Mouse (Mus musculus) forebrain, embryonic 12.5 days (tissue): Measurements from ENCODE around the gene 1700061G19Rik. TPM values are rescaled to one million over a fixed set of nuclear protein-coding genes. Genes with fewer than 3 reads are reported as not detected.

Experiments
- ATAC-seq: fragments of 200-750 bp; cut with Nextera tagmentation; 2 replicates; pipeline ENCODE4 v1.8.0; 2017; ENCODE audit warnings: moderate TSS enrichment; ENCODE audit not compliant: low FRiP score
- H3K27ac ChIP-seq: fragments of 300-500 bp; sonication (generic); 2 replicates; pipeline ENCODE4 v1.5.1; 2016; ENCODE audit warnings: mild to moderate bottlenecking
- H3K27me3 ChIP-seq: fragments of 300-500 bp; sonication (generic); 2 replicates; pipeline ENCODE4 v1.6.1; 2016; ENCODE audit warnings: mild to moderate bottlenecking
- H3K36me3 ChIP-seq: fragments of 300-500 bp; sonication (generic); replicated peaks from 2 replicates; pipeline ENCODE4 v1.6.1; 2016; ENCODE audit warnings: mild to moderate bottlenecking
- H3K4me1 ChIP-seq: fragments of 300-500 bp; sonication (generic); 2 replicates; pipeline ENCODE4 v1.6.1; 2016
- H3K4me2 ChIP-seq: fragments of 300-500 bp; sonication (generic); 2 replicates; pipeline ENCODE4 v1.6.1; 2016; ENCODE audit warnings: mild to moderate bottlenecking, moderate library complexity
- H3K4me3 ChIP-seq: fragments of 300-500 bp; sonication (generic); replicated peaks from 2 replicates; pipeline ENCODE4 v1.5.1; 2016; ENCODE audit warnings: mild to moderate bottlenecking
- H3K9ac ChIP-seq: fragments of 300-500 bp; sonication (generic); 2 replicates; pipeline ENCODE4 v1.6.1; 2016; ENCODE audit warnings: mild to moderate bottlenecking
- H3K9me3 ChIP-seq: fragments of 300-500 bp; sonication (generic); 2 replicates; pipeline ENCODE4 v1.6.1; 2016
- WGBS: fragments of 180-500 bp; shearing (Covaris S2); methylation state at CpG from one replicate; pipeline ENCODE4 v1.1.7; 2016; 5-methylcytosine and 5-hydroxymethylcytosine counted together
- polyA plus RNA-seq: library from polyadenylated mRNA; unstranded; fragments of >200 nt; fragmentation: Nextera tagmentation; extraction: Ambion mirVana; gene quantifications from 2 replicates; pipeline ENCODE4 v1.2.1, GENCODE M21; 2016

The 1700061G19Rik gene
- polyA plus RNA-seq, 1 experiment from 2014 or later = 0.50 TPM

- H3K4me2 ChIP-seq = no peak overlapping the region
- H3K9ac ChIP-seq = no peak overlapping the region
- no peak for ATAC-seq
These were observed 1.2 kb downstream of the 1700061G19Rik start for GRCm38 (mm10) chr17:56876465-56876864.

GRCm38 (mm10) chr17:56876981-56877380 is 1.7 kb downstream of the 1700061G19Rik start:
- 75% methylated on average over 8 of the region's 8 CpGs for WGBS
- no peak overlapping the region for H3K9ac ChIP-seq
- no peak overlapping the region for H3K4me2 ChIP-seq
- no peak overlapping the region for H3K27ac ChIP-seq
- no peaks in the 10 kb centered on the region for H3K36me3 ChIP-seq
- ATAC-seq = no peak
- no peaks in the 10 kb centered on the region for H3K9me3 ChIP-seq
- H3K27me3 ChIP-seq = no peaks in the 10 kb centered on the region
- H3K4me1 ChIP-seq = no peaks in the 10 kb centered on the region
- H3K4me3 ChIP-seq = no peak overlapping the region

More at GRCm38 (mm10) chr17:56876465-56876864, 1.2 kb downstream of the 1700061G19Rik start:
- Histone ChIP-seq H3K27me3 (no peaks in the 10 kb centered on the region), H3K36me3 (no peaks in the 10 kb centered on the region), H3K4me3 (no peak overlapping the region), H3K27ac (no peak overlapping the region), H3K4me1 (no peaks in the 10 kb centered on the region), H3K9me3 (no peaks in the 10 kb centered on the region)
- 85% methylated on average over 3 of the region's 3 CpGs for WGBS

DNA sequence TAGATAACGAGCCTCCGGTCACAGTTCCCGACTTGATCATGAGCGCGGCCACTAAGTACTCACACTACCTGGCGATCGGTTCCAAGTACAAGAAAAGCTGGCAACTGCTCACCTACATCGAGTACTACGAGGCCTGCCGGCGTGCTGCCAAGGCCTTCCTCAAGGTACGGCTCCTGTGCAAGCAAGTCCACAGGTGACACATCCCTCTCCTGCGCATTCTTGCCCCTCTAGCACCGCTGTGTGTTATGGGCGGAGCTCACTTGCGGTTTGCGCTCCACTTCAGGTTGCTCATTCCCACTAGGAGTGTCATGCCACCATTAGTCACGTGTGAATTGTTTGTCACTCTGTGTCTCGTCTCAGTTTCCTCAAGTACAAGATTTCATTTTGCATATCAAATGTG is 2.1 kb downstream of the 1700061G19Rik start:
- Histone ChIP-seq H3K9ac (no peak overlapping the region), H3K27ac (no peak overlapping the region), H3K9me3 (no peaks in the 10 kb centered on the region), H3K27me3 (no peaks in the 10 kb centered on the region), H3K4me1 (no peaks in the 10 kb centered on the region), H3K36me3 (no peaks in the 10 kb centered on the region), H3K4me3 (no peak overlapping the region), H3K4me2 (no peak overlapping the region)
- 92% methylated on average over 19 of the region's 19 CpGs for WGBS
- ATAC-seq = no peak

DNA sequence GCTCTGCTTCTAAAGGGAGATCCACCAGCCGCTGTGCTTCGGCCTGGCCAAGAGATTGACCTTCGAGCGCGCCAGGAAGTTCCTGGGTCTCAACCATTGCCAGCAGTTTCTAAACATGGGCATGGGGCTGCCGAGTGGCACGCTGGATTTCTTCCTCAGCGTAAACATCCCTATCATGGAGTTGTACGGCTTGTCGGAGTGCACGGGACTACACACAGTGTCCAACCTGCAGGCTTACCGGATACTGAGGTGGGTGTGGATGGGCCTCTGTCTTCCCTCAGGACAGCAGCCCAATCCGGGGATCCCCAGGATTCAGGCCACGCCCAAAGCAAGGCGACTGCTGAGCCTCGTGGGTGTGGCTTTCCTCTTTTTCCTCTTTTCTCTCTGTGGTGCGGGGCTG is 8.3 kb downstream of the 1700061G19Rik start:
- peaks cover under 1% of the 10 kb centered on the region; the same call in 1 of the 2 replicates for H3K36me3 ChIP-seq
- no peak overlapping the region for H3K4me2 ChIP-seq
- 58% methylated on average over 17 of the region's 17 CpGs for WGBS
- no peak overlapping the region for H3K9ac ChIP-seq
- ATAC-seq = no peak
- H3K4me3 ChIP-seq = no peak overlapping the region
- no peaks in the 10 kb centered on the region for H3K4me1 ChIP-seq
- no peak overlapping the region for H3K27ac ChIP-seq
- no peaks in the 10 kb centered on the region for H3K27me3 ChIP-seq
- no peaks in the 10 kb centered on the region for H3K9me3 ChIP-seq

DNA sequence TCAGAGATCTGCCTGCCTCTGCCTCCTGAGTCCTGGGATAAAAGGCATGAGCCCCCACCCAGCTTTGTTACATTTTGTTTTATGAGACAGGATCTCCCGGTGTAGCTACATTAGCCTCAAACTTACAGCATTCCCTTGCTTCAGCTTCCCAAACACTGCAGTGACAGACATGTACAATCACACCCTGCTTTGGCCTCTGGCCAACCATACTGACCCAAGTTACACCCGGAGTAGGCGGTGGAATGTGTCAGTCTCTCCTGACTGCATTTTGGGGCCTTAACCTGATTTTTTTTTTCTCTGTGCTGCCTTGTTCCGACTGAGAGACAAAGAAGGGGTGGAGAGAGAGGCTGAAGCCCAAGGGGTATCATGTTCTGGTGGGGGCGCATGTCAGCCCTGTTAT is 9.1 kb downstream of the 1700061G19Rik start:
- H3K4me1 ChIP-seq = no peaks in the 10 kb centered on the region
- H3K9me3 ChIP-seq = no peaks in the 10 kb centered on the region
- H3K36me3 ChIP-seq = peaks cover 7% of the 10 kb centered on the region
- no peak for ATAC-seq
- H3K4me2 ChIP-seq = no peak overlapping the region
- no peak overlapping the region for H3K4me3 ChIP-seq
- no peak overlapping the region for H3K27ac ChIP-seq
- no peak overlapping the region for H3K9ac ChIP-seq
- 88% methylated on average over 5 of the region's 5 CpGs for WGBS
- H3K27me3 ChIP-seq = no peaks in the 10 kb centered on the region

- no peak for ATAC-seq
- no peaks in the 10 kb centered on the region for H3K4me1 ChIP-seq
- H3K4me2 ChIP-seq = no peak overlapping the region
- H3K36me3 ChIP-seq = peaks cover 12% of the 10 kb centered on the region
- WGBS = 93% methylated on average over 17 of the region's 17 CpGs
- H3K27me3 ChIP-seq = no peaks in the 10 kb centered on the region
- no peak overlapping the region for H3K4me3 ChIP-seq
- H3K9ac ChIP-seq = no peak overlapping the region
- H3K27ac ChIP-seq = no peak overlapping the region
- no peaks in the 10 kb centered on the region for H3K9me3 ChIP-seq
These were observed 9.5 kb downstream of the 1700061G19Rik start for GRCm38 (mm10) chr17:56884809-56885208.

- H3K4me2 ChIP-seq = no peak overlapping the region
- no peaks in the 10 kb centered on the region for H3K27me3 ChIP-seq
- no peak for ATAC-seq
- no peak overlapping the region for H3K27ac ChIP-seq
- H3K36me3 ChIP-seq = peaks cover 40% of the 10 kb centered on the region
- 90% methylated on average over 2 of the region's 3 CpGs for WGBS
- H3K9ac ChIP-seq = no peak overlapping the region
- H3K9me3 ChIP-seq = no peaks in the 10 kb centered on the region
- no peaks in the 10 kb centered on the region for H3K4me1 ChIP-seq
- H3K4me3 ChIP-seq = no peak overlapping the region
These were observed 12.8 kb downstream of the 1700061G19Rik start for GRCm38 (mm10) chr17:56888050-56888449.

DNA sequence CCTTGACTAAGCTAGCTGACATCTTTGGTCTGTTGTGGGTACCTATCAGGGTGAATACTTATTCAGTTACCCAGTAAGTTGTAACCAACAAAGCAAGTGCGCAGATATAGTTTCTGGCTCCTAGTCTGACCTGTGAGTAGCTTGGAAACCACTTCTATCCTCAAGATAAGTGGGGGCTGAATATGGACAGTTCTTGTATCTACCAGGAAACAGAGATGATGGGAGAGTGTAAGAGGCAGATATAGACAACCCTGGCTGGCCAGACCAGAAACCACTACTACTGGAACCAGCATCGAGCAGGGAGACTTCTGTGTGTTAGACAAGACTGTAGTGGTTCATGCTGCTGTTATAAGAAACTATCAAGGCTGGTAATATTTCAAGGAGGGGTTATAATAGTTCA is 14.7 kb downstream of the 1700061G19Rik start:
- Histone ChIP-seq H3K27ac (no peak overlapping the region), H3K4me1 (no peaks in the 10 kb centered on the region), H3K4me3 (no peak overlapping the region), H3K9ac (no peak overlapping the region), H3K9me3 (no peaks in the 10 kb centered on the region), H3K36me3 (peaks cover 60% of the 10 kb centered on the region), H3K4me2 (no peak overlapping the region), H3K27me3 (no peaks in the 10 kb centered on the region)
- WGBS = 99% methylated on average over 2 of the region's 2 CpGs
- no peak for ATAC-seq

DNA sequence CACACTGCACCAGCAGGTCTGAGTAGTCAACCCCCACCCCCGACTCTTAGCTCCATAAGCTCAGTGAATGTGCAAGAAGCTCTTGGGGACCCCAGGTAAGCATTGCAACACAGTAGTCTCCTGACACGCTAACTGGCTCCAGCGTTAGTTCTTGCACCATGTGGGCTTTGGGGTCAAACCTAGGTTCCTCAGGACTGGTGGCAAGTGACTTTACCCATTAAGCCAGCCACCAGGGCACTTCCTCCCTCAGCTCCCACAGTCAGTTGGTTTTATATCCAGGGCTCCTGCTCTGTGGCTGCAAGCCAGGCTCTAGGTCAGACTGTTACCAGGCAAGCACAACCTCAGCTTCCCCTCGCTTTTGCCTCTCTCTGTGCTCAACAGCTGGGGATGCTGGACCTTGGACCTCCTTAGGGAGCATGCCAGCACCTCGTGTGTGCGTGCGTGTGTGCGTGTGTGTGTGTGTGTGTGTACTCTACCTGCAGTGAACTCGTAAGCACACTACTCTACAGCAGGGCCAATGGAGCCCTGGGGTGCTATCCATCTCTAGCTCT is 20.2 kb downstream of the 1700061G19Rik start:
- H3K4me1 ChIP-seq = peaks cover 20% of the 10 kb centered on the region
- no peak overlapping the region for H3K4me2 ChIP-seq
- WGBS = 96% methylated on average over 9 of the region's 9 CpGs
- peaks cover 94% of the 10 kb centered on the region for H3K36me3 ChIP-seq
- no peak overlapping the region for H3K9ac ChIP-seq
- H3K27me3 ChIP-seq = no peaks in the 10 kb centered on the region
- 0 out of 2 replicates have a peak overlapping the region, but pooled peaks have one; percentile 25 for H3K27ac ChIP-seq
- H3K4me3 ChIP-seq = no peak overlapping the region
- no peaks in the 10 kb centered on the region for H3K9me3 ChIP-seq
- ATAC-seq = no peak

DNA sequence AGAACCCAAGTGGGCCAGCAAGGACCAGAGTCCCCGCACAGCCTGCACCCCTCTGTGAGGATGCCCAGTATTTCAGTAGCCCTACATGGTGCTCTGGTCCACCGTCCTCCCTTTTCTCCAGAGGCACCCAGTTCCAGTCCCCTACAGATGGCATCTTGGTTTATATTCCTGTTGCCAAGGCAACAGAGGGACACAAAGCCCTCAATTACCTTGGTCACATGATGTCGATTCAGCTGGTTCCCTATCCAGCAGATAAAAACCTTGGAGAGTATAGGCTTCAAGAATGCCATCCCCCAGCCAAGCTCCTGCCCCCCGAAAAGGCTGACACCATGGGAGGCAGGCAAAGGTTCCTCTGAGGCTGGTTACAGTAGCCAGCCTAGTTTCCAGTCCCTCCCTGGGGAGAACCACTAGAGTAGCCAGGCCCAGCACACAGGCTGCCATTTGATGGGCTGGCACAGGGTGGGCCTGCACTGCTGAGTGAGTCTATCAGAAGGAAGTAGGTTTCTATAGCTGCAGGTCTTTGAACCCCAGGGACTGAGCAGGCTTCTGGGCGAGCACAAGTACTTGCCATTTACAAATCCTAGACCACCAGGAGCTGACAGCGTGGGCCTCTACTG is 21.3 kb downstream of the 1700061G19Rik start:
- Histone ChIP-seq H3K36me3 (peaks cover 99% of the 10 kb centered on the region), H3K4me2 (no peak overlapping the region), H3K9ac (no peak overlapping the region), H3K4me3 (no peak overlapping the region), H3K27ac (peak overlapping the region; percentile 83), H3K9me3 (no peaks in the 10 kb centered on the region), H3K27me3 (no peaks in the 10 kb centered on the region), H3K4me1 (peaks cover 20% of the 10 kb centered on the region)
- WGBS = 74% methylated on average over 6 of the region's 6 CpGs
- peak; percentile 77 for ATAC-seq

DNA sequence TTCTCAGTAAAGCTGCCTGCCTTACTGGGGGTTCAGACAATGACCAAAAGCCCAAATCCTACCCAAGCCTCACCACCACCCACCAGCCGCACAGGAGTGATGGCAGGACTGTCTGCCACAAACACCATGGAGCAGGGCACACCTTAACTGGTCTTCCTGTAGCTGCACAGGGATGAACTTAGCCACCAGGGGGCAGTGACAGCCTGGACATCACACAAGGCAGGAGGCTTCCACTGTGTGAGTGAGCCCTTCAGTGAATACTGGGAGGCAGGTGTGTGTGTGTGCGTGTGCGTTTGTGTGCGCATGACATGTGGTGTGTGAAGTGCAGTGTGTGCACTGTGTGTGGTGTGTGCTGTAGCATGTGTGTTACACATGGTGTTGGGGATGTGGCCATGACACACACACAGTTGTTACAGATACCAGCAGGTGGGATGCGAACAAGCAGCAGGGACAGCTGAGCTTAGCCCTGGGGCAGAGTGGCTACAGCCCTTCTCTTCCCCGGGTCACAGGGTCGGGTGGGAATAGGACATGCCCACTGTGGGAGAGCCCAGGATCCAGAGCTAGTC is 22.4 kb downstream of the 1700061G19Rik start:
- Histone ChIP-seq H3K4me1 (peaks cover 20% of the 10 kb centered on the region), H3K4me2 (no peak overlapping the region), H3K27me3 (no peaks in the 10 kb centered on the region), H3K9me3 (no peaks in the 10 kb centered on the region), H3K9ac (no peak overlapping the region), H3K4me3 (no peak overlapping the region), H3K27ac (peak overlapping the region; percentile 83; the same call in 1 of the 2 replicates), H3K36me3 (peaks cover 99% of the 10 kb centered on the region)
- ATAC-seq = peak; percentile 60
- WGBS = 89% methylated on average over 7 of the region's 7 CpGs

DNA sequence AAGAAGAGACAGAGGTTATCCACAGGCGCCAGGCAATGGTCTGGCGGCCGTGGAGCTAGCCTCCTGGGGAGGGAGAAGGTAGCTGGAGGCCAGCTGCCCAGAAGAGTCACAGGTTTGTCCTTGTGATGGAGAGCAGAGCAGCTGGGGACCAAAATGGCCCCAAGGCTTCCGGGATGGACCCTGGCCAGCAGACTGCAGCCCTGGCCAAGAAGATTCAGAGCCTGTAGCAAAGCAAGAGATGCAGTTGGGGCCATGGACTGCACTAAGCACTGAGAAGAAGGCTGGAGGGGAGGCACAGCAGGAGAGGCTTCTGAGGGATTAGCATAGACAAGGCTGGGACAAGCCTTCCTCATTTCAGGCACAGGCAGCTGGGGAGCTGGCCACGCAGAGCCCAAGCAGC is 27.4 kb downstream of the 1700061G19Rik start:
- Histone ChIP-seq H3K27me3 (no peaks in the 10 kb centered on the region), H3K27ac (no peak overlapping the region), H3K4me3 (no peak overlapping the region), H3K36me3 (peaks cover 96% of the 10 kb centered on the region), H3K9ac (no peak overlapping the region), H3K4me2 (no peak overlapping the region), H3K9me3 (no peaks in the 10 kb centered on the region), H3K4me1 (0 out of 2 replicates have a peak, but pooled peaks cover 3% of the 10 kb centered on the region)
- 80% methylated on average over 5 of the region's 5 CpGs for WGBS
- ATAC-seq = no peak

GRCm38 (mm10) chr17:56906166-56906565 is 30.9 kb downstream of the 1700061G19Rik start:
- Histone ChIP-seq H3K9me3 (no peaks in the 10 kb centered on the region), H3K9ac (no peak overlapping the region), H3K36me3 (peaks cover 94% of the 10 kb centered on the region), H3K27ac (no peak overlapping the region), H3K4me3 (no peak overlapping the region), H3K4me2 (no peak overlapping the region), H3K27me3 (no peaks in the 10 kb centered on the region), H3K4me1 (no peaks in the 10 kb centered on the region)
- no peak for ATAC-seq
- WGBS = 95% methylated on average over 3 of the region's 3 CpGs
